Mouse (Mus musculus) kidney, adult 2 months (tissue): ENCODE results near the gene Olfr105-ps. TPM values are rescaled to one million over a fixed set of nuclear protein-coding genes. Genes with fewer than 3 reads are reported as not detected.

Experiments
- DNase-seq: peaks from one replicate; pipeline ENCODE4 v3.0.0; 2021
- H3K27ac ChIP-seq: fragments of 200-500 bp; 2 replicates; pipeline ENCODE4 v1.5.1; 2012; ENCODE audit warnings: low read depth, low read length, control low read depth, inconsistent platforms; ENCODE audit not compliant: insufficient read depth
- H3K27me3 ChIP-seq: fragments of 200-500 bp; replicated peaks from 2 replicates; pipeline ENCODE4 v1.6.1; 2012; ENCODE audit warnings: mild to moderate bottlenecking, moderate library complexity, low read length, inconsistent platforms; ENCODE audit not compliant: control insufficient read depth, insufficient read depth
- H3K36me3 ChIP-seq: fragments of 200-500 bp; 2 replicates; pipeline ENCODE4 v1.6.1; 2012; ENCODE audit warnings: mild to moderate bottlenecking, moderate library complexity, low read length, inconsistent platforms; ENCODE audit not compliant: control insufficient read depth, insufficient read depth
- H3K4me1 ChIP-seq: fragments of 200-500 bp; 2 replicates; pipeline ENCODE4 v1.6.1; 2011; ENCODE audit warnings: low read length; ENCODE audit not compliant: control insufficient read depth, insufficient read depth
- H3K4me3 ChIP-seq: fragments of 200-500 bp; 2 replicates; pipeline ENCODE4 v1.5.1; 2011; ENCODE audit warnings: mild to moderate bottlenecking, low read depth, low read length, control low read depth; ENCODE audit not compliant: insufficient read depth
- CTCF ChIP-seq: fragments of 200-500 bp; conservative IDR thresholded peaks from 2 replicates; pipeline ENCODE4 v1.5.1; 2011; ENCODE audit warnings: low read depth, mild to moderate bottlenecking, control low read depth, low read length, moderate library complexity, mixed read lengths; ENCODE audit not compliant: insufficient read depth, insufficient read length
- POLR2A ChIP-seq: fragments of 200-500 bp; IDR thresholded peaks from one replicate; pipeline ENCODE4 v1.6.1; 2011; ENCODE audit warnings: low read depth, low read length, control low read depth
- WGBS: fragments of 180-500 bp; shearing (Covaris S2); methylation state at CpG from one replicate; pipeline ENCODE4 v1.1.7; 2018; 5-methylcytosine and 5-hydroxymethylcytosine counted together
- polyA plus RNA-seq: library from polyadenylated mRNA; depleted of rRNA; stranded (reverse); fragments of >200 nt; gene quantifications from 2 replicates; pipeline ENCODE4 v1.2.3, GENCODE M21; 2012; rRNA removed

Olfr105-ps gene
- not detected in 2 replicates for polyA plus RNA-seq

DNA sequence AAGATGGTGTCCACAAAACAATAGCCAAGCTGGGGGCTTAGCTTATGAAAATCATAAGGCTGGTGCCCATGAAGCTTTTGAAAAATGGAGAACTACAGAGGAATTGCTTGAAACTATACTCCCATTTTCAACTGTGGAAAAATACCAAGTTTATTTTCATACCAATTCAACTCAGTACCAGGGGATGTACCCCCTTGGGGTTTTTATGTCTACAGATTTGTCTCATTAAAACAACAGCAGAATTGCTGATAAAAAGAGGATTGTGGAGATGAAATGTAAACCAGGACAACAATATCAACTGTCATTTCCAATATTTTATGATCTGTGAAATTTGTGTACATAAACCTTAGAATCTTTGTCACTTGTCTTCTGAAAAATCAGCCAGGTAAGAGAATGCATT, at the start of gene Olfr105-ps:
Olfr105-ps (plus strand) TSS at position 301 of the 400 bp plus-strand sequence.
- Histone ChIP-seq H3K4me1 (no peaks in the 10 kb centered on the region), H3K27me3 (no peaks in the 10 kb centered on the region)
- TF ChIP-seq CTCF = no peak

DNA sequence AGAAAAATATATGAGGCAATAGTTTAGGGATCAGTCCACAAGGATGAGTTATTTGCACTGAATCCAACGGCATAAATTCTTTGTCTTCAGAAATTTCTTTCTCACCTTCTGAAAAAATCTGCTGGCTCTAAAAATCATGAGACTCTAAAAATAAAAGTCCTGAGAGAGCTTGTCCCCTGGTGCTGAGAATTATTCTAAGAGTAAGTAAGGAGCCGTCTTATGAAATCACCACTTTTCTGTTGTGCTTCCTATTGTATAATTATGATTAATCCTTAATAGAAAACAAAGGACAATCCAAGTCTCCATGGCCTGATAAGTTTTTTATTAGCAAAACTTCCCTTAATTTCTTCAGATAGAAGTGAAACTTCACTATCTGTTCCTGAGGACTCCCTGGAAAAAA, 39.2 kb upstream of the Olfr105-ps start, which contains the start of gene Olfr103:
Olfr103 (minus strand) TSS at position 101 of the 400 bp plus-strand sequence.
- H3K36me3 ChIP-seq = no peaks in the 10 kb centered on the region
- no peak for TF ChIP-seq POLR2A
- 85% methylated on average over 2 of the region's 2 CpGs for WGBS
- DNase-seq = no peak
- H3K27ac ChIP-seq = no peak within 1 kb of the TSS
- no peaks in the 10 kb centered on the region for H3K27me3 ChIP-seq
- H3K4me3 ChIP-seq = no peak within 1 kb of the TSS
- H3K4me1 ChIP-seq = no peaks in the 10 kb centered on the region

More for the DNA sequence above, at the start of gene Olfr105-ps:
- DNase-seq = no peak
- H3K27ac ChIP-seq = no peak within 1 kb of the TSS
- no peak within 1 kb of the TSS for H3K4me3 ChIP-seq
- no peaks in the 10 kb centered on the region for H3K36me3 ChIP-seq

DNA sequence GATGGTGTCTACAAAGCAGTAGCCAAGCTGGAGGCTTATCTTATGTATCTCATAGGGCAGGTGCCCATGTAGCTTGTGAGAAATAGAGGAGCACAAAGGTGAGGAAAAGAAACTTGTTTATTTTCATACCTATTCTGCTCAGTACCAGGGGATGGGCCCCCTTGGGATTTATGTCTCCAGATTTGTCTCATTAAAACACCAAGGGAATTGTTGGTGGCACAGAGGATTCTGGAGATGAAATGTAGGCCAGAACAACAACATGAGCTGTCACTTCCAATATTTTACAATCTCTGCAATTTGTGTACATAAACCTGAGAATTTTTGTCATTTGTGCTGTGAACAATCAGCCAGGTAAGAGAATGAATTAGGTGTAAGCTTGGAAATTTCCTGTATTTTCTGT, 19.6 kb upstream of the Olfr105-ps start, which contains the start of gene Olfr104-ps:
Olfr104-ps (plus strand) TSS at position 301 of the 400 bp plus-strand sequence.
- Histone ChIP-seq H3K27me3 (no peaks in the 10 kb centered on the region), H3K4me1 (no peaks in the 10 kb centered on the region), H3K27ac (no peak within 1 kb of the TSS), H3K4me3 (no peak within 1 kb of the TSS), H3K36me3 (no peaks in the 10 kb centered on the region)
- TF ChIP-seq POLR2A (no peak), CTCF (no peak)
- DNase-seq = no peak

DNA sequence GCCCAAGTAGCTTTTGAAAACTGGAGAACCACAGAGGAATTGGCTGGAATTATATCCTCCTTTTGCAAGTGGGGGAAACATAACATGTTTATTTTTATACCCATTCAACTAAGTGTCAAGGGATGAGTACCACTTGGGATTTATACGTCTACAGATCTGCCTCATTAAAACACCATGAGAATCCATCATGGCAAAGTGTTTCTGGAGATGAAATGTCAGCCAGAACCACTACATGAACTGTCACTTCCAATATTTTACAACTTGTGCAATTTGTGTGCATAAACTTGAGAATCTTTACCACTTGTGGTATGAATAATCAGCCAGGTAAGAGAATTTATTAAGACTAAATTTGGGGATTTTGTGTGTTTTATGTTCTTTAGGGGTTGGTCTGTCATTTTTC, 11.3 kb downstream of the Olfr105-ps start, which contains the start of gene Olfr106-ps:
Olfr106-ps (plus strand) TSS at position 301 of the 400 bp plus-strand sequence.
- H3K36me3 ChIP-seq = no peaks in the 10 kb centered on the region
- H3K4me3 ChIP-seq = no peak within 1 kb of the TSS
- no peaks in the 10 kb centered on the region for H3K4me1 ChIP-seq
- no peak for TF ChIP-seq CTCF
- no peak for TF ChIP-seq POLR2A
- WGBS = 65% methylated on average over 1 of the region's 1 CpGs
- no peaks in the 10 kb centered on the region for H3K27me3 ChIP-seq
- DNase-seq = no peak
- H3K27ac ChIP-seq = no peak within 1 kb of the TSS

DNA sequence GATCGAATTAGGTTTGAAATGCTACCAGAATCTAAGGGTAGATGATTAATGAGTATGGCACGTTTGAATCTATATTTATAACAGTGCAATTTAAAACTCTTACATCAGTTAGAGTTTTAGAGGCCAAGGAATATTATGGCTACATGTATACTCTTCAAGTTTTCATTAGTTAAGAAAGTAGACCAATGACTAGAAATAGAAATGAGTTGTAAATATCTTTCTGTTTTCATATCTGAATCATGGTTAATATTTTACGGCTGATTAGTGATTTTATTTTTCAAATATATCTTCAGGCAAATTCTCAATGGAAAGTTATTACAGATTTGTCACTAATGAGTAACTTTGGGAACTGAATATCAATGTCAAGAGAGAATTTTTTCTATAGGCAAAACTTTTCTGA, 20.1 kb downstream of the Olfr105-ps start, which contains the start of gene Olfr107:
Olfr107 (plus strand) TSS at position 301 of the 400 bp plus-strand sequence.
- Histone ChIP-seq H3K27ac (no peak within 1 kb of the TSS), H3K4me3 (no peak within 1 kb of the TSS), H3K27me3 (no peaks in the 10 kb centered on the region), H3K4me1 (no peaks in the 10 kb centered on the region), H3K36me3 (no peaks in the 10 kb centered on the region)
- DNase-seq = no peak
- TF ChIP-seq POLR2A (no peak), CTCF (no peak)
- 74% methylated on average over 3 of the region's 3 CpGs for WGBS

DNA sequence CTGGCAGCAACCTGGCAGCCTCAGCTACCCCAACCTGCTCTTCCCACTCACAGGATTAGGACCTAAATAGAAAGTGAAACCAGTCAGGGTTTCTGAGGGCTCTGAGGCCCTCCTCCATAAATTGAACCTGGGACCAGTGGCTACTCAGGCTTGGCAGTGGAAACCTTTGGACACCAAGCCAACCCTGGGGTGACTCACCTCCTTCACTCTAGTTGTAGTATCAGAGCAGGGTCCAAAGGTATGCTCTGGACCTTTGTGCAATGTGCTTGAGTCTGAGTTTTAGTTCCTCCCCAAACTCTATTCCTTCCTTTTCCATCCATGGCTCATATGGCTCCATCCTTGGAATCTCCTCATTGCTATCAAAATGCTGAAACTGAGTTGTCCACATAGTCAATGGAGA, 34.5 kb downstream of the Olfr105-ps start:
- Histone ChIP-seq H3K4me3 (no peak overlapping the region), H3K36me3 (no peaks in the 10 kb centered on the region), H3K27ac (no peak overlapping the region), H3K27me3 (no peaks in the 10 kb centered on the region), H3K4me1 (no peaks in the 10 kb centered on the region)
- no peak for TF ChIP-seq POLR2A
- no peak for DNase-seq

Other genes starting within 250 kb of the Olfr105-ps start
- gene Olfr93, start 217.5 kb upstream of the Olfr105-ps start, polyA plus RNA-seq = not detected in 2 replicates
- gene Ubd, start 185.1 kb upstream of the Olfr105-ps start, polyA plus RNA-seq = 0.20 and 1.6 TPM in 2 replicates
- not detected in 2 replicates for gene Olfr94, start 178.0 kb upstream of the Olfr105-ps start, polyA plus RNA-seq
- not detected in 2 replicates for gene Olfr95, start 165.9 kb upstream of the Olfr105-ps start, polyA plus RNA-seq
- gene Olfr96, start 158.9 kb upstream of the Olfr105-ps start, polyA plus RNA-seq = not detected in 2 replicates
- gene Olfr97, start 141.7 kb upstream of the Olfr105-ps start, polyA plus RNA-seq = not detected in 2 replicates
- not detected in 2 replicates for gene Olfr98, start 115.3 kb upstream of the Olfr105-ps start, polyA plus RNA-seq
- gene H2-M3, start 108.8 kb upstream of the Olfr105-ps start, polyA plus RNA-seq = 4.0 and 6.0 TPM in 2 replicates
- gene Olfr99, start 95.6 kb upstream of the Olfr105-ps start, polyA plus RNA-seq = not detected in 2 replicates
- not detected in 2 replicates for gene Olfr101, start 74.7 kb upstream of the Olfr105-ps start, polyA plus RNA-seq
- gene Olfr102, start 62.0 kb upstream of the Olfr105-ps start, polyA plus RNA-seq = not detected in 2 replicates
- gene Olfr103, start 39.3 kb upstream of the Olfr105-ps start, polyA plus RNA-seq = not detected in 2 replicates
- gene Olfr104-ps, start 19.5 kb upstream of the Olfr105-ps start, polyA plus RNA-seq = not detected in 2 replicates
- gene Olfr106-ps, start 11.4 kb downstream of the Olfr105-ps start, polyA plus RNA-seq = not detected in 2 replicates
- gene Olfr107, start 20.2 kb downstream of the Olfr105-ps start, polyA plus RNA-seq = not detected in 2 replicates
- not detected in 2 replicates for gene Olfr108, start 66.4 kb downstream of the Olfr105-ps start, polyA plus RNA-seq
- not detected in 2 replicates for gene Olfr109, start 79.9 kb downstream of the Olfr105-ps start, polyA plus RNA-seq
- 0.18 and 1.3 TPM in 2 replicates for gene H2-M2, start 104.5 kb downstream of the Olfr105-ps start, polyA plus RNA-seq
- gene Olfr110, start 113.4 kb downstream of the Olfr105-ps start, polyA plus RNA-seq = not detected in 2 replicates
- gene Olfr111, start 129.0 kb downstream of the Olfr105-ps start, polyA plus RNA-seq = 0.08 and 0.25 TPM in 2 replicates
- not detected in 2 replicates for gene Olfr112, start 190.4 kb downstream of the Olfr105-ps start, polyA plus RNA-seq
- gene Olfr113, start 198.6 kb downstream of the Olfr105-ps start, polyA plus RNA-seq = not detected in 2 replicates
- gene Olfr114, start 213.7 kb downstream of the Olfr105-ps start, polyA plus RNA-seq = not detected in 2 replicates
- gene Olfr115, start 248.1 kb downstream of the Olfr105-ps start, polyA plus RNA-seq = not detected in 2 replicates
- not detected in 2 replicates for gene Olfr116, start 248.2 kb downstream of the Olfr105-ps start, polyA plus RNA-seq